Mouse (Mus musculus): ENCODE measurements around the gene Rbms2. TPM values are rescaled to one million over a fixed set of nuclear protein-coding genes. Genes with fewer than 3 reads are reported as not detected.

Rbms2 gene
- polyA plus RNA-seq, 1 experiment from 2014 or later = 32.5 TPM

GRCm38 (mm10) chr10:128148789-128149365 lies 31.2 kb downstream of the Rbms2 start:
- Histone ChIP-seq H3K27ac (peak overlapping the region; percentile 83; the same call in 1 of the 2 replicates), H3K4me1 (peaks cover 13% of the 10 kb centered on the region), H3K27me3 (ENCODE audit: insufficient read depth, poor library complexity, severe bottlenecking) (no peaks in the 10 kb centered on the region), H3K36me3 (peaks cover 49% of the 10 kb centered on the region), H3K4me3 (no peak overlapping the region), H3K9me3 (no peaks in the 10 kb centered on the region)
- 89% methylated on average over 5 of the region's 5 CpGs for WGBS
- no peak for DNase-seq (ENCODE audit: low spot score)

- Histone ChIP-seq H3K27ac (no peak overlapping the region), H3K36me3 (peaks cover 79% of the 10 kb centered on the region), H3K9me3 (no peaks in the 10 kb centered on the region), H3K27me3 (ENCODE audit: insufficient read depth, poor library complexity, severe bottlenecking) (no peaks in the 10 kb centered on the region), H3K4me3 (no peak overlapping the region), H3K4me1 (peaks cover 10% of the 10 kb centered on the region)
- WGBS = 79% methylated on average over 2 of the region's 2 CpGs
- DNase-seq (ENCODE audit: low spot score) = no peak
These were observed 35.1 kb downstream of the Rbms2 start for GRCm38 (mm10) chr10:128144961-128145360.

GRCm38 (mm10) chr10:128143659-128144058 lies 36.4 kb downstream of the Rbms2 start:
- peaks cover 87% of the 10 kb centered on the region for H3K36me3 ChIP-seq
- 67% methylated on average over 4 of the region's 4 CpGs for WGBS

GRCm38 (mm10) chr10:128142165-128142564 lies 37.9 kb downstream of the Rbms2 start:
- 66% methylated on average over 2 of the region's 2 CpGs for WGBS

More at GRCm38 (mm10) chr10:128143659-128144058, 36.4 kb downstream of the Rbms2 start:
- Histone ChIP-seq H3K9me3 (no peaks in the 10 kb centered on the region), H3K27ac (no peak overlapping the region), H3K4me1 (no peaks in the 10 kb centered on the region), H3K4me3 (no peak overlapping the region), H3K27me3 (ENCODE audit: insufficient read depth, poor library complexity, severe bottlenecking) (no peaks in the 10 kb centered on the region)
- no peak for DNase-seq (ENCODE audit: low spot score)

GRCm38 (mm10) chr10:128140236-128140952 lies 39.7 kb downstream of the Rbms2 start:
- H3K27me3 ChIP-seq (ENCODE audit: insufficient read depth, poor library complexity, severe bottlenecking) = no peaks in the 10 kb centered on the region
- WGBS = 70% methylated on average over 12 of the region's 12 CpGs
- DNase-seq (ENCODE audit: low spot score) = no peak
- H3K4me1 ChIP-seq = no peaks in the 10 kb centered on the region
- no peaks in the 10 kb centered on the region for H3K9me3 ChIP-seq
- H3K27ac ChIP-seq = no peak overlapping the region
- no peak overlapping the region for H3K4me3 ChIP-seq
- H3K36me3 ChIP-seq = peaks cover 88% of the 10 kb centered on the region

More at GRCm38 (mm10) chr10:128142165-128142564, 37.9 kb downstream of the Rbms2 start:
- H3K4me1 ChIP-seq = no peaks in the 10 kb centered on the region
- no peak for DNase-seq (ENCODE audit: low spot score)
- H3K27ac ChIP-seq = no peak overlapping the region
- H3K36me3 ChIP-seq = peaks cover 94% of the 10 kb centered on the region
- no peaks in the 10 kb centered on the region for H3K9me3 ChIP-seq
- no peak overlapping the region for H3K4me3 ChIP-seq
- no peaks in the 10 kb centered on the region for H3K27me3 ChIP-seq (ENCODE audit: insufficient read depth, poor library complexity, severe bottlenecking)

GRCm38 (mm10) chr10:128135374-128135773 lies 44.7 kb downstream of the Rbms2 start:
- Histone ChIP-seq H3K4me1 (no peaks in the 10 kb centered on the region), H3K27ac (no peak overlapping the region), H3K9me3 (no peaks in the 10 kb centered on the region), H3K27me3 (ENCODE audit: insufficient read depth, poor library complexity, severe bottlenecking) (no peaks in the 10 kb centered on the region), H3K36me3 (peaks cover 87% of the 10 kb centered on the region), H3K4me3 (no peak overlapping the region)
- 81% methylated on average over 6 of the region's 6 CpGs for WGBS
- DNase-seq (ENCODE audit: low spot score) = no peak

GRCm38 (mm10) chr10:128133650-128134332 lies 46.3 kb downstream of the Rbms2 start:
- H3K4me1 ChIP-seq = no peaks in the 10 kb centered on the region
- 61% methylated on average over 13 of the region's 13 CpGs for WGBS
- no peak overlapping the region for H3K4me3 ChIP-seq
- H3K9me3 ChIP-seq = no peaks in the 10 kb centered on the region
- no peak for DNase-seq (ENCODE audit: low spot score)
- peaks cover 85% of the 10 kb centered on the region for H3K36me3 ChIP-seq
- no peaks in the 10 kb centered on the region for H3K27me3 ChIP-seq (ENCODE audit: insufficient read depth, poor library complexity, severe bottlenecking)
- no peak overlapping the region for H3K27ac ChIP-seq

- peaks cover 87% of the 10 kb centered on the region for H3K36me3 ChIP-seq
- H3K27ac ChIP-seq = no peak overlapping the region
- H3K4me3 ChIP-seq = no peak overlapping the region
- no peaks in the 10 kb centered on the region for H3K9me3 ChIP-seq
- no peaks in the 10 kb centered on the region for H3K27me3 ChIP-seq (ENCODE audit: insufficient read depth, poor library complexity, severe bottlenecking)
- no peak for DNase-seq (ENCODE audit: low spot score)
- H3K4me1 ChIP-seq = peaks cover 5% of the 10 kb centered on the region
These were observed 48.3 kb downstream of the Rbms2 start for GRCm38 (mm10) chr10:128131812-128132211.

GRCm38 (mm10) chr10:128131297-128131696 lies 48.8 kb downstream of the Rbms2 start:
- H3K36me3 ChIP-seq = peaks cover 91% of the 10 kb centered on the region
- H3K4me1 ChIP-seq = peaks cover 9% of the 10 kb centered on the region
- 81% methylated on average over 3 of the region's 3 CpGs for WGBS
- 0 out of 2 replicates have a peak overlapping the region, but pooled peaks have one; percentile 4 for H3K27ac ChIP-seq
- H3K27me3 ChIP-seq (ENCODE audit: insufficient read depth, poor library complexity, severe bottlenecking) = no peaks in the 10 kb centered on the region
- H3K4me3 ChIP-seq = no peak overlapping the region
- DNase-seq (ENCODE audit: low spot score) = no peak
- H3K9me3 ChIP-seq = no peaks in the 10 kb centered on the region

- peaks cover 94% of the 10 kb centered on the region for H3K36me3 ChIP-seq
- no peaks in the 10 kb centered on the region for H3K27me3 ChIP-seq (ENCODE audit: insufficient read depth, poor library complexity, severe bottlenecking)
- H3K4me3 ChIP-seq = no peak overlapping the region
- no peak for DNase-seq (ENCODE audit: low spot score)
- H3K4me1 ChIP-seq = peaks cover 9% of the 10 kb centered on the region
- WGBS = 85% methylated on average over 8 of the region's 8 CpGs
- no peak overlapping the region for H3K27ac ChIP-seq
- H3K9me3 ChIP-seq = no peaks in the 10 kb centered on the region
These were observed 52.0 kb downstream of the Rbms2 start for GRCm38 (mm10) chr10:128128143-128128542.

GRCm38 (mm10) chr10:128127497-128127896 lies 52.6 kb downstream of the Rbms2 start:
- Histone ChIP-seq H3K36me3 (peaks cover 94% of the 10 kb centered on the region), H3K9me3 (no peaks in the 10 kb centered on the region), H3K27me3 (ENCODE audit: insufficient read depth, poor library complexity, severe bottlenecking) (no peaks in the 10 kb centered on the region), H3K4me3 (no peak overlapping the region), H3K4me1 (peaks cover 9% of the 10 kb centered on the region), H3K27ac (0 out of 2 replicates have a peak overlapping the region, but pooled peaks have one; percentile 16)
- DNase-seq (ENCODE audit: low spot score) = no peak
- WGBS = 75% methylated on average over 5 of the region's 5 CpGs

GRCm38 (mm10) chr10:128125951-128126350 lies 54.1 kb downstream of the Rbms2 start:
- WGBS = 87% methylated on average over 14 of the region's 14 CpGs
- peaks cover 9% of the 10 kb centered on the region for H3K4me1 ChIP-seq
- no peaks in the 10 kb centered on the region for H3K9me3 ChIP-seq
- DNase-seq (ENCODE audit: low spot score) = peak; percentile 70
- no peaks in the 10 kb centered on the region for H3K27me3 ChIP-seq (ENCODE audit: insufficient read depth, poor library complexity, severe bottlenecking)
- no peak overlapping the region for H3K27ac ChIP-seq
- H3K36me3 ChIP-seq = peaks cover 94% of the 10 kb centered on the region
- H3K4me3 ChIP-seq = no peak overlapping the region

- no peaks in the 10 kb centered on the region for H3K9me3 ChIP-seq
- H3K27me3 ChIP-seq (ENCODE audit: insufficient read depth, poor library complexity, severe bottlenecking) = no peaks in the 10 kb centered on the region
- H3K27ac ChIP-seq = no peak overlapping the region
- H3K4me1 ChIP-seq = peaks cover 9% of the 10 kb centered on the region
- H3K4me3 ChIP-seq = no peak overlapping the region
- DNase-seq (ENCODE audit: low spot score) = peak; percentile 71
- WGBS = 91% methylated on average over 9 of the region's 9 CpGs
- peaks cover 95% of the 10 kb centered on the region for H3K36me3 ChIP-seq
These were observed 55.3 kb downstream of the Rbms2 start for GRCm38 (mm10) chr10:128124831-128125230.

Data from heart, embryonic 10.5 days (tissue).